Mouse (Mus musculus): ENCODE results near the gene Snx20.

The Snx20 gene

DNA sequence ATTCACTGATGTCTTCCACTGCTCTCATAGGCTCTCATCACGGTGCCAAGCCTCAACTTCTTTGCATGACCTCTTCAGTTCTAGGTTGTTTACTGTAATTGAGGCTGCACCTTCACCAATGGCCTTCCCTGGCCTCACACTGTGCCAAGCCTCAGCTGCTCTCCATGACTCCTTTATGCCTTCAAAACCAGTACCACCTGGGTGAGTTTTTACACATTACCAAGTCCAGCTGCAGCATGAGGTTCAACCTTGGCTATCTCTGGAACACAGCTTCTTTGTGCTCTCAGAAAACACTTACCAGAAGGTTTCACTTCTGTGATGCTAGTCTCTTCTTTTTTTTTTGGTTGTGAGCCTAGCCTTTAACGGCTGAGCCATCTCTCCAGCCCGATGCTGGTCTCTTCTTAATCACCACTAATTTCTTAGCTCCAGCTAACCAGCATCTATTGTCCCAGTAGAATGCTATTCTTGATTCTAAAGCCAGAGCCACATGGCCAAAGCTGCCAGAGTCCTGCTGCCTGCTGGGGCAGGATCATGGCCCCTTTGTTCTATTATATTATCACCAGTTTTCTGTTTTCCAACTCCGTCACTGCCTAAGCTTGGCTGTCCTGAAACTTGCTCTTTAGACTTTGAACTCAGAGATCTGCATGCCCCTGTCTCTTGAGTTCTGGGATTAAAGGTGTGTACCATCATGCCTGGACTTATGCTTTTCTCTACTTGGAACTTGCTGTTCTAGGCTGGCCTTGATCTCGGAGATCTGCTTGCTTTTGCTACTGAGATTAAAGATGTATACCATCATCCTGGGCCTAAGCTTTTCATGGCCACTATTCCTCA, 7.0 kb upstream of the Snx20 start:
- DNase-seq (ENCODE audit: low read depth, low spot score) = no peak

DNA sequence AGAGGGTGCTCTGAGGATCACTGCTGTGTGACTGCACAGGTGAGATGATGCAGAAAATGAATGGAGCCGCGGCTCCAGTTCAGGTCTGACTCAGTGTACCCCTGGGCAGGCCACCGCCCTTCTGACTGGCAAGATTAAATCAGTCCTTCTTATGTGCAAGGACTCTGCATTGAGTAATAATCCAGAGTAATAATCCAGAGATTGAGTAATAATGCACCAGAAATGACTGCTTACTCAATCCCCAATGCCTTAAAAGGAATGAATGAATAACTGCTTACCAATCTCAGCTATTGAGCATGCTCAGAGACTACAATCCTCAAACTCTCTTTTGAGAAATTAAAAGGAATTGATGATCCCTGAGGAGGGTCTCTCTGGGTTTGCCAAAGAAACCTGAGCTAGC, 3.0 kb upstream of the Snx20 start:
- DNase-seq (ENCODE audit: low read depth, low spot score) = no peak

DNA sequence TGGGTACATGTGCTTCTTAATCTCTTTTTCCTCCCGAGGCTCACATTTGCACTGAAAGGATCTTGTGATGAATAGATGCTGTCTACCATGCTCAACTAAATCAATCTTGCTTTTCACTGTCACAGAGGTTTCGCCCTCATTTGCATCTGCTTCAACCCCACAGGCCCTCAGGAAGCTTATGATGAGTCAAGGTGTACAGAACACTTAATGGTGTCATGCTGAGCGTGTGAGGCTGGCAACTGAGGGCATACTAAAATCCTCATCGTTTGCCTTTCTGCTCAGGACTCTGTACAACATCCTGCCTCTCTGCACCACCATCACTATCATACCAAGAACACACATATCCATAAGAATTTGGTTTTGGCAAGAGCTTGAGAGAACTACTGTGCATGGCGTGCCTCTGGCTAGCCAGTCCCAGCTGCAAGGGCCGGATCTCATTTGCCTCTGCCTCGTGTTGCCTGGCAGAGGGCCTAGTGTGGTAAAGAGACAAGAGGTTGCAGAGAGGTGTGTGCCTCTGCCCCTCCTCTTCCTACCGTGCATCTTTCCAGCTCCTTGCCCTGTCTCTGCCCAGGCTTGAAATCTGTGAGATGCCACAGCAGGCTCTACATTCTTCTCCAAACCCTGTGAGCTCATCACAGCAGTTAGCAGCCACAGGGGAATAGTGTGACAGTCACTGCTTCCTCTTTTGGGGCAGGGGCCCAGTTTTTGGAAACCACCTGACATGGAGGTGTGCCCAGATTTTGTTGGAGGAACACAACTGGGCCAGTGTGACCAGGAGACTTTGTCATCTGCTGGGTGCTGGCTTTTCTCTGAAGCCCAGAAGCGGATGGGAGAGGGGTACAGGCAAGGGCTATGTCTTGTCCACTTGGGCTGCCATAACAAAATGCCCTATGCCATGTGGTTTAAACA, 1.4 kb upstream of the Snx20 start:
- no peak for DNase-seq (ENCODE audit: low read depth, low spot score)

DNA sequence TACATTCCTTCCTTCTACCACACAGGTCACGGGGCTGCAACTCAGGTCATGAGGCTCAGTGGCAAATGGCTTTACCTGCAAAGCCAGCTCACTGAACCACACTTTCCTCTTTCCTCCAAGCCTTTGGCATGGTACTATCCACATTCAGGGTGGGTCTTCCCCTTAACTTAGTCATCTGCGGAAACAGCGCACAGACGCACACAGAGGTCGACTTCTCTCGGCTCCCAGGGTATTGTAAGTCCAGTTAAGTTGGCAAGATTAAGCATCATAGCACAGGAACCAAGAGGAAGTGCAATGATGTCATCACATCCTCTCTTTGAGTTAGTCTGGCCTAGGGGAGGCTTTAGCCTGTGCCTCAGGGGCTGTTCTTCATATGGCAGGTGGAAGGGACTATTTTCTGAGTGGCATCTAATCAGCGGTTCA, 2.6 kb downstream of the Snx20 start:
- DNase-seq (ENCODE audit: low read depth, low spot score) = peak; percentile 62

DNA sequence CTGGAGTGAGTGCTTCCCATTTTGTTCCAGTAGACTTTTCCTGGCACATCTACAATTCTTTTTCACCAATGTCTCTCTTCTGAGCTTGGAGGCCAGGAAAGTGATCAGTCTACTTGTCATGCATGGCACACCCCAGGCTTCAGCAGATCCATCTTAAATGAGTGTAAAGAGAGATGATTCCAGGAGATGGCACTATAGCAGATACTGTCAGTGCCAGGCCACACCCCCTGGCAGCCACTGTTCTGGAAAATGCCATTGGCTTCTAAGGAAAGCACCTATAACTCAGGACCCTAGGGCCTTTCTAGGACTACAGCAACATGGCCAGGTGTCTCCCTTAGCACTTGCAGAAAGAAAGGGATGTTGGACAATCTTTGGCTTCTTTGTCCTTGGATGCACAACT, 4.8 kb downstream of the Snx20 start:
- DNase-seq (ENCODE audit: low read depth, low spot score) = peak; percentile 74

DNA sequence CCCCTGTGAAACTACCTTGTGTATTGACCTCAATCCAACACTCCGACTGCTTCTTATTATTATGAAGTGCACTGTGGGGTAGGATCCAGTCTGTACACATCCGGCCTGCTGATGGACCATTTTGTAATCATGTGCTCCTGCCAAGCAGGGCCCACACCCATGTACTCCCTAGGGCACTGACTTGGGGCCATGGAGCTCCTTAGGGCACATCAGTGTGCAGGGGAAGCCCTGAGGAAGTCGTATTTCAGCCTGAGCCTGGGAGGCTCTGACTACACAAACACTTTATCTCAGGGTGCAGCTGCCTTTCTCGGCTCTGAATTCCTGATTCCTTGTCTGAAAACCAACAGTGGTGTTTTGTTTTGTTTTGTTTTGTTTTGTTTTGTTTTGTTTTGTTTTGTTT, 5.7 kb downstream of the Snx20 start:
- DNase-seq (ENCODE audit: low read depth, low spot score) = no peak

DNA sequence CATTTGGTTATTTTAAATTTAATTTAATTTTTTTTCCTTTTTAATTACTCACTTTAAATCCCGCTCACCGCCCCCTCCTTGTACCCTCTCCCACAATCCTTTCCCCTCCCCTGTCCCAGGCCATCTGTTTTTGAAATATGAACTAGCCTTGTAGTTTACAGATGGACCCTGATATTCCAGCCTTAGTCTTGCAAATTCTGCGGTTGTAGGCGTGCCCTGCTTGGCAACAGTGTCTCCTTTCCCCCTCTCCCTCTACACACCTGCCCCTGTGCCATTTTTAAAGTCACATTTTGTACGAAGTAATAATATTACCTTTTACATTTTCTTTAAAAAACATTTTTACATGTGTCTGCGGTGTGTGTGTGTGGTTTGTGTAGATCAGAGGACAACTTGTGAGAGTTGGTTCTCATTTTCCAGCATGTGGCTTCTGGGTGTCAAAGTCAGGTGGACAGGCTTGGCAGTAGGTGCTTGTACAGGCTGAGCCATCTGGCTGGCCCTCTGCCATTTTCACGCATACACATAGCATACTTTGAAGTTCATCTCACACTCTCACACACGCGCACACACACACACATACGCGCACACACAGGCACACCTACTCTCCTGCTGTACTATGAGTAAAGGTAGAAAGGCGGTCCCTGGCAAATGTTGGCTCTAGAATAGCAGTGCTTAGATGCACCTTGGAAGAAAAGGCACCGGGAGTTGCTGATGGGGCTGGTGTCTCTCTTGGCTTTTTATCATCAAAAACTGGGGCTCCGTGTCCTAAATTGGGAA, 7.7 kb downstream of the Snx20 start:
- peak; percentile 38 for DNase-seq (ENCODE audit: low read depth, low spot score)

DNA sequence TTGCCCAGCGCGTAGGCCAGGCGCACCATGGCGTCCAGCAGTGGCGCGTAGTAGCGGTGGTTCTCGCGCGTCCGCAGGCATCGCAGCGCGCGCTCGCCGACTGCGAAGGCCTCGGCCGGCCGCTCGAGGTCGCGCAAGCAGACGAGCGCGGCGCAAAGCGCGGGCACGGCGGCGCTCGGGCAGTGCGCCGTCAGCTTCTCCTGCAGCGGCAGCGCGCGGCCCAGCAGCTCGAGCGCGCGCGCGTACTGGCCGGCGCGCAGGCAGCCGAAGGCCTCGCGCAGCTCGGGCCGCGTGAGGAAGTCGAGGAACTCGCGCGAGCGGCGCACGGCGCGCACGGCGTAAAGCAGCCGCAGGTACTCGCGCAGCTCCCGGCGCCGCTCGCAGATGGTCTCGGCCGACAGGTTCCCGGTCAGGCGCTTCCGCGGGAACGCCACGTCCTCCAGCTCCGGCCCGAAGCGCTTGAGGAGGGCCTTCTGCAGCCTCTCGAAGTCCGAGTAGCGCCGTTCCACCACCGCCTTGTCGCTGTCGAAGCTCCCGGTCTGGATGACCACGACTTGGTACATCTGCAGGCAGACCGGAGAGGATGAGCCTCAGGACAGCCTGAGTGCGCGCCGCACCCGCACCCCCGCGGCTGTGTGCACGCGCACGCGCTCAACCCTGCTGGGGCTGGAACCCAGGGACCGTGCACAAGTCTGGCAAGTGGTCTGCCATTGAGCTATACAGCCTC, 8.5 kb downstream of the Snx20 start:
- DNase-seq (ENCODE audit: low read depth, low spot score) = no peak

DNA sequence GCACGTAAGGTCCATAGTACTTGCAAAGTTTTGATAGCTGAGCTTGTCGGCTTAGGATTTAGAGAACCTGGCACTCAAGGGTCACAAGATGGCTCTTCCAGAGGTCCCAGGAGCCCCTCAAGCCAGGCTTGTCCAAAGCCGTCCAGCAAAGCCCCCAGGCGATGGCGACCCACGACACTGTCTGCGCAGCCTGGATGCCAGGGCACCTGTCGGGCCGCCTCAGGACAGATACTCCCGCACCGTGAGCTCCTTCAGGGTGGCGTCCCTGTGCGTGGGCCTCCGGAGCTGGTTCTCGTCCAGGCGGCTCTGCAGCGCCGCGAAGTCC, 9.0 kb downstream of the Snx20 start:
- no peak for DNase-seq (ENCODE audit: low read depth, low spot score)

DNA sequence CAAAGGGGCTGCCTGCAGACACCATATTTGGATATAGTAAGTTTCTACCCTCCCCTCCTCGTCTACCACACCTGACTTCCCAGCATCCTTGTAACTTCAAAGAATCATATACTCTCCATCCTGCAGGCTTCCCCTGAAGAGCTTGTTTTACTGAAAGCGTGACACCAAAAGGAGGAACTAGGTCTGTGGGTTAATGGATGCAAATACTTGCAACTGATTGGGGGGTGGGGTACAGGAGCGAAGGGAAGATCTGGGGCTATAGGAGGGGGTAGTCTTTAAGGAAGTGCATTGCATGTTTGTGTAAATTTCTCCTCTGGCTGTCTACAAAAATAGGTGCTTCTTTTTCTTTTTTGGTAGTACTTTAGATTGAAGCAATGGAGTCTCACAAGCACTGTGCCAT, 9.5 kb downstream of the Snx20 start:
- no peak for DNase-seq (ENCODE audit: low read depth, low spot score)

DNA sequence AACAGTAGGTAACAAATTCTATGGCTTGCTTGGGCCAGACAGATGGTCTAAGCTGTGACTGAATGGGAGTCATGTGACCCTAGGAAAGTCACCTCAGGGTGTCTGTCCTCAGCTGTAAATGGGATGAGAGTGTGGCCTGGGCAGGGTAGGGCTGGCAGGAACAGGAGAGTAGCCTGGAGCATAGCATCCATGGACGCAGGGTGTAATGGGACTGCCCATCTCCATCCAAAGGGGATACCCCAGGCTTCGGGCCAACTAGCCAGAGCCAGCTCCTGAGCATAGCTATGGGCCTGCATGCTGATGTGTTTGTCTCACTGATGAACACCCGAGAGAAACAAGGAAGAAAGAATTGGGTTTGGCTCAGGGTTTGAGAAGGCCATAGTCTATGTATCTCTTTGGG, 11.7 kb downstream of the Snx20 start:
- no peak for DNase-seq (ENCODE audit: low read depth, low spot score)

DNA sequence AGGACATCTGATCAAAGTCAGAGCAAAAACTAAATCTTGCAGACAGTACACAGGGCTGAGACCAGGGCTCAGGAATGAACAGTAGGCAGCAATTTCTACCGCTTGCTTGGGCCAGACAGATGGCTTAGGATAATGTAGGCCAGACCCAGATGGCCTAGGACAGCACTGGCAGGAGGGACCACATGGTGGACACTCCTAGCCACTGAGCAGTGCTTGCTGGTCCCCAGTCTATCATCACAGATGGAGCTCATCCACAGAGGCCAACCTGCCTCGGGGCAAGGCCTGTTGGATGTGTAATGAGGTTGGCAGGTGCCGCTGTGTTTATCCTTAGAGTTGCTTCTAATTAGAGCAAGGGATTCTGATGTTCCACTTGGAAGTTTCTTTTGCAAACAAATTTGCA, 12.6 kb downstream of the Snx20 start:
- no peak for DNase-seq (ENCODE audit: low read depth, low spot score)

DNA sequence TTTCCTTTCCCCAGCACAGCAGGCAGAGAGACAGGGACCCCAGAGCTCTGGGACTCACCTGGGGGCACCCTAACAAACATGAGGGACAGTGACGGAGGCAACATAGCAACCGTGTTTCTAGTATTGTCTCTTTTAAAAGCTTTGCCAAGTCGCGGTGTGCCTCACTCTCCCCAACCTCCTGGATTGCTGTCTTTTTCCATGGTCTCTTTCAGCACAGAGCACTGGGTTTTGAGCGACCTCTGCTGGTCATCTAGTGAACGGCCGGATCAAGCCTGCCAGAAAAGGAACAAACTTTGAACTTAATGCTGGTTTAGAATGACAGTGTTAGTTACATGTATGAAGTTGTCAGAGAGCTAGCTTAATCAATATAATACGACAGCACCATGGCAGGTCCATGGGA, 14.5 kb downstream of the Snx20 start:
- DNase-seq (ENCODE audit: low read depth, low spot score) = peak; percentile 80

DNA sequence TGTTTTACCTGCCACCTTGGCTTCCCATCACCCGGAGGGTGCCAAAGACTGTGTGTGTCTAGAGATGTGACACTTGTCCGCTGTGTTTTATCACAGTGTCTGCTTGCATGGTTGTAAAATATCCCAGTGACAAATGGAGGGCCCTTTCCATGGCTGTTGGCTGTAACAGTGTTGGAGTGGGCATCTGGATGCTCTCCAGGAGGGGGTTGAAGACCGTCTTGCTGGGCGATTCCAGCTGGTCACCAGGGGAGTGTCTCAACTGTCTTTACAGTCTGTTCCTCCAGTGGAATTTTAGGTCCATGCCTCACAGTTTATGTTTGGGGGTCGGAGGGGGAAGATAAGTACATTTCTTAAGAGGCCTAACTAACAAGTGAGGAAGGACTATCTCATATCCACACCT, 15.0 kb downstream of the Snx20 start:
- DNase-seq (ENCODE audit: low read depth, low spot score) = no peak

DNA sequence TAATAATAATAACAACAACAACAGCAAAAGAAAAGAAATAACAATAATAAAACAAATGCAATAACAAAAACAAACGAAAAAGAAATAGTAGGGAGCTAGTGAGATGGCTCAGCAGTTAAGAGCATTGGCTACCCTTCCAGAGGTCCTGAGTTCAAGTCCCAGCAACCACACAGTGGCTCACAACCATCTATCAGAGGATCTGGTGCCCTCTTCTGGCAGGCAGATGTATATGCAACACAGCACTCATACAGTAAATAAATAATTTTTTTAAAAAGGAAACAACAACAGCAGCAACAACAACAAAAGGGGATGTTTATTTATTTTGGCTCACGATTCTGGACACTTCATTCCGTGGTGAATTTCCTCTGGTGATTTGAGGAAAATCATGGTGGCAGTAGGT, 16.4 kb downstream of the Snx20 start:
- peak; percentile 65 for DNase-seq (ENCODE audit: low read depth, low spot score)

DNA sequence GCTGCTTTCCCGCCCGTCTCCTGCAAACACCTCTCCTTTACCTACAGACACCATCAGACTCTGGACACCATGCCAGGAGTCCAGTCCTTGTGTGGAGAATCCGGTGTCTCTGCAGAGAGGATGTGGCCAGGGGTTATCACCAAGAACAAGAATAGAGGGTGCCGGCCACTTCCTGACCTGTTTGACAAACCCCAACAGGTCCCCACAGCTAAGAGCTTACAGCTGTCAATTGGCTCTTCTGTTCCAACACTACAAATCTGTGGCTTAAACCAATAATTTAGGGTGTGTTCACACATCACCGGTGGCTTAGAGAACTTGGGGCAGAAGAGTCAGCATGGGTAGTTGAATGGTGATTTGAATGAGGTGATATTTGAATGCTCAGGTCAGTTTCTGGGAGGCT, 17.3 kb downstream of the Snx20 start:
- DNase-seq (ENCODE audit: low read depth, low spot score) = no peak

DNA sequence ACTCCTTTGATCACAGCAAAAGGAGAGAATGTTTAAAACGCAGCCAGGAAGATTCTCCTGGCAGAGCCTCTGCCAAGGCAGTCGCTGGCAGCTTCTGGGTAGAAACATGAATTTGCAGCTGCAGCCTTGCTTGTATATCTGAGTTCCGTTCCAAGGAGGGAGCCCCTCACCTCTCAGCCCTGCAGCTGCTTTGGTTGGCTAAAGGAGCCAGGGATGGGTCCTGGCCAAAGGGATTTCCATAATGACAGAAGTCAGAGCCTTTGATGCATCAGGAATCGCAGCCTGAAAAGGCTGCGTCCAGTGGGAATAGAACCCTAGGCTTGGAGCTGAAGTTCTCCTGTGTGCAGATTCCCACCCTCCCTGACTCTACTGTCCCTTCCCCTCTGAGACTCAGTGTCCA, 20.9 kb downstream of the Snx20 start:
- no peak for DNase-seq (ENCODE audit: low read depth, low spot score)

DNA sequence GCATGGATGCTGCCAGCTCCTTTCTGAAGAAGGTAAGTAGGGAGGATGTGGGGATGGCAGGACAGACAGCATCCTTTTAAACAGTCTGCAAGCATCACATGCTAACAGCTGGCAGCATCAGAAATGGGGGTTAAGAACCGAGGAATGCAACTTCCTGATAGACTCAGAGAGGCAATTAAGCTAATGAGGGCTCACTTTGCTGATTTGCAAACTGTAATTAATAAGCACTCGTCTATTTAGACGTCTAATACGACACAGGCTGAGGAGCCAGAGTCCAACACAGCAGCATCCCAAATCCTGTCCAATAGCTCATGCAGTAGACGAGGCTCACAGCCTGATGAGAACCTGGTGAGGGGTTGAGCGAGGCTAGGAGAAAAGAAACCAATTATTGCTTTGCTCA, 25.7 kb downstream of the Snx20 start:
- no peak for DNase-seq (ENCODE audit: low read depth, low spot score)

DNA sequence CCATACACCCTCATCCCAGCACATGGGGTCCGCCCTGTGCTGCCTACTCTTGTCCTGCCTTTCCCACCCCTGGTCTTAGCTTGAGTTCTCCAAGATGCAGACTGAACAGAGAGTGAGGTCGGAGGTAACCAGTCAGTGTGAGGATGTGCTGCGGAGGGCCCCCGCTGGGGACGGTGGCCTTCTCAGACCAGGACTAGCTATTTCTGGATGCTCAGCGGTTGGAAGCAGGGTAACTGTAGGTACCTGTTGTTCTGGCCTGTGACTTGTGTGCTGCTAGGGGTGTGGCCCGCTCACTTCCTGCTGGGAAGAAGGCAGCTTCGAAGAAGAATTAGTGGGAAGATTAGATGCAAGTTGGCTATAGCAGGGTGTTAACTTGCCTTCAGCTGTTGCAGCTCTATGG, 26.9 kb downstream of the Snx20 start:
- no peak for DNase-seq (ENCODE audit: low read depth, low spot score)

DNA sequence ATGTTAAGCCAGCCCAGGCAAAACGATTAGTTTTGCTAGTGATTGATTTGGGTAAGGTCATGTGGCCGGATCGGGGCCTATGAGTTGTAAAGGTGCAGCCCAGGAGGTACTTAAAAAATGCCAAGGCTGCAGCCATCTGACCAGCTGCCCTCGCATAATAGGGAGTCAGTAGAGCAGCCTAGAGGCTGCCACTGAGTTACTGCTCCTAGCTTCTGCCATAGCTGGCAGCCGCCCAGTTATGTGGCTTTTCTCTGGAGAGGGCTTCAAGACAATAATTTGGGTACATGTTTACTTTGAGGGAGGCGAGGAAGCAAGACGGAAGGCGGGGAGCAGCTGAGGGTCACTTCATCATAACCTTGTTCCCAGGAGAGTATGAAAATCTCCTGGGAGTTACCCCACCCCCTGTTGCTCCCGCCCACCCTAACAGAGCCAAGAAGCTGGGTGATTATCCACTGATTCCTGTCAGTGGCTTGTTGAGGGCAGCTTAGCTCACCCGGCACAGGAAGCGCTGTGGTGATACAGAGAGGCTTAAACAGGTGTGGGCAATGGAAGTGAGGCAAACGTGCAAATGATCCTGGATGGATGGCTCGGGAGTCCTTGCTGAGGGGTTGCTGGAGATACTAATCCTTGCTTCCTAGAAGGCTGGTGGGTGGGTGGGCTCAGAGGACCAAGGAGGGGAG, 30.4 kb downstream of the Snx20 start:
- DNase-seq (ENCODE audit: low read depth, low spot score) = no peak
